Mouse (Mus musculus) thymus, adult 2 months (tissue): ENCODE data around the gene Adprhl1.

Experiments used
- CTCF ChIP-seq: fragments of 200-500 bp; IDR thresholded peaks from 2 replicates; pipeline ENCODE4 v1.5.1; 2012; ENCODE audit warnings: mild to moderate bottlenecking, control low read depth, low read length, moderate library complexity, borderline replicate concordance; ENCODE audit not compliant: control insufficient read depth, poor library complexity, insufficient read depth; ENCODE audit errors: extremely low read depth
- POLR2A ChIP-seq: fragments of 200-500 bp; IDR thresholded peaks from 2 replicates; pipeline ENCODE4 v1.6.1; 2012; ENCODE audit warnings: mild to moderate bottlenecking, low read length, control low read depth, moderate library complexity; ENCODE audit not compliant: control insufficient read depth, poor library complexity, insufficient read depth; ENCODE audit errors: extremely low read depth

DNA sequence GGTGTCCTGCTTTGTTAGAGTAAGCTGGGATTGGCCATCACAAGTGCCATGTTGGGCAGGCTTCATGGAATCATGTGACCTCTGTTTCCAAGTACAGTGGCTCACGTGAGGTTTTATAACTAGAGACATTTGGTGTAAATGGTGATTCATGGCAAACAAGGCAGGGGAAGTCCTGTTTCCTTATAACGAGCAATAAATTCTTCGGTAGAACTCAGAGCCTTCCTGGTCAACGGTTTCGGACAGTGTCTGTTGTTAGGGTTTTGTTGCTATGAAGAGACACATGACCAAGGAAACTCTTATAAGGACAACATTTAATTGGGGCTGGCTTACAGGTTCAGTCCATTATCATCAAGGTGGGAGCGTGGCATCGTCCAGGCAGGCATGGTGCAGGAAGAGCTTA is 47.1 kb upstream of the Adprhl1 start:
- TF ChIP-seq POLR2A (no peak), CTCF (no peak)
